Mouse (Mus musculus): ENCODE results near the gene Stx5a.
A peak's percentile ranks its signal among the peaks of the same experiment; 100 is the strongest.

Gene Stx5a

GRCm38 (mm10) chr19:8741243-8741869 lies at the start of gene Stx5a:
Gene Stx5a, plus strand, starts transcription at chr19:8741413.
- DNase-seq (ENCODE audit: low read depth, low spot score), result peak; percentile 99

GRCm38 (mm10) chr19:8691871-8692539 lies 49.2 kb upstream of the Stx5a start:
- DNase-seq (ENCODE audit: low read depth, low spot score), result no peak

GRCm38 (mm10) chr19:8692740-8693139 lies 48.5 kb upstream of the Stx5a start:
- DNase-seq (ENCODE audit: low read depth, low spot score), result peak; percentile 70

- peak; percentile 85 for DNase-seq (ENCODE audit: low read depth, low spot score)
Measured at GRCm38 (mm10) chr19:8695330-8695729, 45.9 kb upstream of the Stx5a start.

- DNase-seq (ENCODE audit: low read depth, low spot score), result peak; percentile 70
Measured at GRCm38 (mm10) chr19:8699652-8700051, 41.6 kb upstream of the Stx5a start.

GRCm38 (mm10) chr19:8702458-8702857 lies 38.8 kb upstream of the Stx5a start:
- DNase-seq (ENCODE audit: low read depth, low spot score), result peak; percentile 72

GRCm38 (mm10) chr19:8703571-8703970 lies 37.6 kb upstream of the Stx5a start:
- DNase-seq (ENCODE audit: low read depth, low spot score), result peak; percentile 82

GRCm38 (mm10) chr19:8705026-8705708 lies 36.0 kb upstream of the Stx5a start:
- no peak for DNase-seq (ENCODE audit: low read depth, low spot score)

- DNase-seq (ENCODE audit: low read depth, low spot score), result no peak
Measured at GRCm38 (mm10) chr19:8706132-8706667, 35.0 kb upstream of the Stx5a start.

GRCm38 (mm10) chr19:8706930-8707329 lies 34.3 kb upstream of the Stx5a start:
- DNase-seq (ENCODE audit: low read depth, low spot score), result peak; percentile 42

GRCm38 (mm10) chr19:8708954-8709353 lies 32.3 kb upstream of the Stx5a start:
- DNase-seq (ENCODE audit: low read depth, low spot score), result no peak

- no peak for DNase-seq (ENCODE audit: low read depth, low spot score)
Measured at GRCm38 (mm10) chr19:8710057-8710456, 31.2 kb upstream of the Stx5a start.

GRCm38 (mm10) chr19:8711506-8711905 lies 29.7 kb upstream of the Stx5a start:
- no peak for DNase-seq (ENCODE audit: low read depth, low spot score)

- DNase-seq (ENCODE audit: low read depth, low spot score), result peak; percentile 30
Measured at GRCm38 (mm10) chr19:8711949-8712869, 29.0 kb upstream of the Stx5a start.

GRCm38 (mm10) chr19:8712870-8713305 lies 28.3 kb upstream of the Stx5a start:
- peak; percentile 99 for DNase-seq (ENCODE audit: low read depth, low spot score)

GRCm38 (mm10) chr19:8713306-8713996 lies 27.8 kb upstream of the Stx5a start:
- peak; percentile 92 for DNase-seq (ENCODE audit: low read depth, low spot score)

GRCm38 (mm10) chr19:8713997-8714652 lies 27.1 kb upstream of the Stx5a start:
- no peak for DNase-seq (ENCODE audit: low read depth, low spot score)

GRCm38 (mm10) chr19:8714653-8715481 lies 26.3 kb upstream of the Stx5a start:
- DNase-seq (ENCODE audit: low read depth, low spot score), result peak; percentile 62

Measured in R1 (cell line).